Mouse (Mus musculus) midbrain, embryonic 15.5 days (tissue): Measurements from ENCODE around the gene Zfp781. TPM values are rescaled to one million over a fixed set of nuclear protein-coding genes. Genes with fewer than 3 reads are reported as not detected.
A peak's percentile ranks its signal among the peaks of the same experiment; 100 is the strongest.
"Not testable (repeated sequence)": the region's sequence is repeated elsewhere in the genome, so short reads cannot be mapped to it uniquely, and the experiment has no call there.

Experiments
- ATAC-seq: fragments of 200-750 bp; cut with Nextera tagmentation; replicated peaks from 2 replicates; pipeline ENCODE4 v1.8.0; 2017; ENCODE audit warnings: moderate TSS enrichment
- H3K27ac ChIP-seq: fragments of 300-500 bp; sonication (generic); 2 replicates; pipeline ENCODE4 v1.5.1; 2015; ENCODE audit warnings: mild to moderate bottlenecking, inconsistent platforms
- H3K27me3 ChIP-seq: fragments of 300-500 bp; sonication (generic); replicated peaks from 2 replicates; pipeline ENCODE4 v1.6.1; 2015; ENCODE audit warnings: inconsistent platforms
- H3K36me3 ChIP-seq: fragments of 300-500 bp; sonication (generic); replicated peaks from 2 replicates; pipeline ENCODE4 v1.6.1; 2015; ENCODE audit warnings: inconsistent platforms
- H3K4me1 ChIP-seq: fragments of 300-500 bp; sonication (generic); 2 replicates; pipeline ENCODE4 v1.6.1; 2015; ENCODE audit warnings: inconsistent platforms
- H3K4me2 ChIP-seq: fragments of 300-500 bp; sonication (generic); 2 replicates; pipeline ENCODE4 v1.6.1; 2015; ENCODE audit warnings: inconsistent platforms, mild to moderate bottlenecking, moderate library complexity
- H3K4me3 ChIP-seq: fragments of 300-500 bp; sonication (generic); 2 replicates; pipeline ENCODE4 v1.5.1; 2015; ENCODE audit warnings: mild to moderate bottlenecking, inconsistent platforms
- H3K9ac ChIP-seq: fragments of 300-500 bp; sonication (generic); 2 replicates; pipeline ENCODE4 v1.6.1; 2015; ENCODE audit warnings: mild to moderate bottlenecking, inconsistent platforms
- H3K9me3 ChIP-seq: fragments of 300-500 bp; sonication (generic); 2 replicates; pipeline ENCODE4 v1.6.1; 2016; ENCODE audit warnings: inconsistent platforms
- WGBS: fragments of 180-500 bp; shearing (Covaris S2); methylation state at CpG from one replicate; pipeline ENCODE4 v1.1.7; 2015; ENCODE audit warnings: mixed read lengths; 5-methylcytosine and 5-hydroxymethylcytosine counted together
- polyA plus RNA-seq: library from polyadenylated mRNA; unstranded; fragments of >200 nt; fragmentation: Nextera tagmentation; extraction: Ambion mirVana; gene quantifications from 2 replicates; pipeline ENCODE4 v1.2.1, GENCODE M21; 2015

Zfp781 gene
- 6.7 and 7.5 TPM in 2 replicates for polyA plus RNA-seq

GRCm38 (mm10) chr10:81929842-81930743, at the start of gene Zfp781:
Gene Zfp781 (minus strand): TSS chr10:81930480.
- not testable (repeated sequence) for H3K27me3 ChIP-seq, H3K4me3 ChIP-seq, H3K4me2 ChIP-seq, H3K9ac ChIP-seq, H3K36me3 ChIP-seq, H3K9me3 ChIP-seq, H3K27ac ChIP-seq, H3K4me1 ChIP-seq
- ATAC-seq = peak; percentile 99
- WGBS = no CpG with 5 or more reads among the region's 43 CpGs

DNA sequence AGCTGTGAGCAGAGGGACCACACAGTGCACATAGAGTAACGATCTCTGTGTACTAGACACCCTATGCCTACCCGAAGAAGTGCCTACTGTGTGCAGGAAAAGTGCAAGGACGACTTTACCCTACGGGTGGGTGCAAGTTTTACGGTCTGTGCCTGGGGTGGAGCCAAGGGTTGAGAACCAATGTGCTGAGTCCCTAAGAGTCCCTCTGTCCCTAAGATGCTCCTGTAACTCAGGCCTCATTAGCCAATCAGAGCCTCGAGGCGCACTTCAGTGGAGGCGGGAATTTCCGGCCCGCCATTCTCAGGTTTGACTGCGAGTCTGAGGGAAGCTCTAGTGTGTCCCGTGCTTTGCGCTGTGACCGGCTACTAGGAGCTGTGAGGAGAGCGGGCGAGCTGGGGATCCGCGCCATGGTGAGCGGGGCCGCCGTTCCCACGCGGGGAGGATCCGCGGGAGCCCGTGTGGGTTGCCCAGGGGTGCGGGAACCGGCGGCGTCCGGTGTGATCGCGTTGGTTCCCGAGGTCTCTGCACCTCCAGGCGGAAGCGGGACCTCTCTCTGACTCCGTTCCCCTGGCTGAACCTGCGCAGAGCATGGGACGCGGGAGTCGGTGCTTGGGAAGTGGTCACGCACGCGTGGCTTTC, 48.2 kb upstream of the Zfp781 start:
- no CpG with 5 or more reads among the region's 44 CpGs for WGBS

DNA sequence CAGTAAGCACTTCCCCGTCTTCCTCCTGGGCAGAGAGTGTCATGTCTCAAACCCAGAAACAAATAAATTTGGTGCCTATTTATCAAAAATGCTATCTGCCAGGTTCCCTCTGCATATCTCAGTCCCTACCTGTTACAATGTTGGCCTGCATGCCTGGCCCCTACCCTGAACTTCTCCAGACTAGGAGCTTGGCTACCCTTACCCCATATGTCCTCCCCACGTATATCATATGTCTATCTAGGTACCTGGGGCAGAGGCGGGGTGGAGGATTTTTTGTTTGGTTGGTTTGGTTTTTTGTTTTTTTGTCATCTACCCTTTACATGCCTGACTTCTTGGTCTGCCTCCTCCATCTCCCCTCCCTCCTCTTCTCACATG, 451 bp upstream of the Zfp781 start:
- H3K4me2 ChIP-seq, H3K27ac ChIP-seq, H3K36me3 ChIP-seq, H3K9ac ChIP-seq, H3K4me1 ChIP-seq, H3K4me3 ChIP-seq, H3K27me3 ChIP-seq, H3K9me3 ChIP-seq: not testable (repeated sequence)
- ATAC-seq = peak; percentile 65
- no CpG with 5 or more reads among the region's 3 CpGs for WGBS

More for the DNA sequence above, 48.2 kb upstream of the Zfp781 start:
- H3K4me2 ChIP-seq, H3K4me1 ChIP-seq, H3K36me3 ChIP-seq, ATAC-seq, H3K4me3 ChIP-seq, H3K27ac ChIP-seq, H3K9me3 ChIP-seq, H3K27me3 ChIP-seq, H3K9ac ChIP-seq: not testable (repeated sequence)

DNA sequence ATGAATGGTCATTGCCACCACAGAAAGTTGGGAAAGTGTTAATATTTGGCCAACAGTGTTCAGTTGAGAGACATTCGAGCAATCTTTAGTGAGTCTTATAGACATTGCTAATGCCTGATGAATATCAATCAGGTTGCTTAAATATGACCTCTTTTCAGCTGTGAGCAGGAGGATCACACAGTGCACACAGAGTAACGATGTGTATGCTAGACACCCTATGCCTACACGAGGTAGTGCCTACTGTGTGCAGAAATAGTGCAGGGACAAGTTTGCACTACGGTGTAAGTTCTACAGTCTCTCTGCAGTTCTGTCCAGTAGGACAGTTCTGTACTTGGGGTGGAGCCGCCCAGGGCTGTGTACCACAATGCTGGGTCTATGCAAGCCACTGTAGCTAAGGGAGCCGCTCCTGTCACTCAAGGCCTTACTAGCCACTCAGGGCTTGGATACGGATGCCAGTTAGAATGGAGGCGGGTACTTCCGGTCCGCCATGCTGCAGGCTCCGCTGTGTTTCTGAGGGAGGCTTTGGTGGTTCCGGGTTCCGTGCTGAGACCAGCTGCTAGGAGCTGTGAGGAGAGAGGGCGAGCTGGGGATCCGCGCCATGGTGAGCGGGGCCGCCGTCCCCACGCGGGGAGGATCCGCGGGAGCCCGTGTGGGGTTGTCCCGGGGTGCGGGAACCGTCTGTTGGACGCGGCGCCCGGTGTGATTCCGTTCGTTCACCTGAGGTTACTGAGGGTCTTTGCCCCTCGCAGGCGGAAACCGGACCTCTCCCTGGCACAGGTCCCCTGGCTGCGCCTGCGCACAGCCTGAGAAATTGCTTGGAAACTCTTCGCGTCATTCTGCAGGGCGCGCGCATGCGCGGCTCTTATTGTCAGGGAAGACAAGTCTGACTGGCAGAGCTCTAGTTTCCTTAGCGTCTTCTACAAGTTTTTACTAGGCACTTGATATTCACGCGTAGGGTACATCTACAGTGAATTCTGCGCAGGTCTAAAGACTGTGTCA, 66.6 kb downstream of the Zfp781 start, which contains the start of gene Gm32687:
Gene Gm32687, plus strand, starts transcription at position 526 of the 999 bp plus-strand sequence.
- not testable (repeated sequence) for H3K4me1 ChIP-seq, H3K36me3 ChIP-seq, H3K9ac ChIP-seq, H3K27ac ChIP-seq, H3K27me3 ChIP-seq, H3K9me3 ChIP-seq
- 29% methylated on average over 5 of the region's 49 CpGs for WGBS
- peak; percentile 100 for ATAC-seq
- Histone ChIP-seq H3K4me2 (0 out of 2 replicates have a peak within 1 kb of the TSS, but pooled peaks have one; percentile 20), H3K4me3 (0 out of 2 replicates have a peak within 1 kb of the TSS, but pooled peaks have one; percentile 12)

Other genes starting within 250 kb of the Zfp781 start
- gene Zfp433, start 225.7 kb downstream of the Zfp781 start, polyA plus RNA-seq = 16.9 and 18.5 TPM in 2 replicates
- 16.4 and 20.8 TPM in 2 replicates for gene Gm3055, start 159.3 kb downstream of the Zfp781 start, polyA plus RNA-seq
- gene Gm4767, start 118.3 kb downstream of the Zfp781 start, polyA plus RNA-seq = 3.3 and 3.6 TPM in 2 replicates
- gene Gm32687, start 66.5 kb downstream of the Zfp781 start, polyA plus RNA-seq = 9.1 and 11.7 TPM in 2 replicates
- gene Zfp873, start 117.6 kb upstream of the Zfp781 start, polyA plus RNA-seq = 17.3 and 17.8 TPM in 2 replicates
- gene BC024063, start 152.9 kb upstream of the Zfp781 start, polyA plus RNA-seq = 6.1 and 7.4 TPM in 2 replicates
- 11.0 and 13.5 TPM in 2 replicates for gene AU041133, start 197.5 kb upstream of the Zfp781 start, polyA plus RNA-seq